Mouse (Mus musculus) CH12F3 (cell line): Measurements from ENCODE around the gene Ppm1m.

Experiments
- in situ Hi-C: fragments of 300-500 bp; cut with MboI; formaldehyde crosslinking; loops from 2 replicates; pipeline ENCODE4 v1.14.3; 2020; ENCODE audit warnings: low sequenced_read_pairs

Gene Ppm1m

GRCm38 (mm10) chr9:106199535-106200272 lies at the start of gene Ppm1m:
TSS of gene Ppm1m (minus strand) at chr9:106199746.
- in situ Hi-C loops, result no loop called here

GRCm38 (mm10) chr9:106242813-106243488 lies 43.4 kb upstream of the Ppm1m start:
- in situ Hi-C loops, result no loop called here

- in situ Hi-C loops, result no loop called here
Observed at GRCm38 (mm10) chr9:106241541-106242164, 42.1 kb upstream of the Ppm1m start.

- in situ Hi-C loops, result no loop called here
Observed at GRCm38 (mm10) chr9:106237878-106238277, 38.3 kb upstream of the Ppm1m start.

GRCm38 (mm10) chr9:106237401-106237800 lies 37.9 kb upstream of the Ppm1m start:
- in situ Hi-C loops, result no loop called here

- in situ Hi-C loops, result no loop called here
Observed at GRCm38 (mm10) chr9:106236818-106237211, 37.3 kb upstream of the Ppm1m start.

- in situ Hi-C loops, result no loop called here
Observed at GRCm38 (mm10) chr9:106236156-106236817, 36.7 kb upstream of the Ppm1m start.

- in situ Hi-C loops, result no loop called here
Observed at GRCm38 (mm10) chr9:106235194-106235830, 35.8 kb upstream of the Ppm1m start.

GRCm38 (mm10) chr9:106233953-106234352 lies 34.4 kb upstream of the Ppm1m start:
- in situ Hi-C loops, result no loop called here

- in situ Hi-C loops, result no loop called here
Observed at GRCm38 (mm10) chr9:106232956-106233355, 33.4 kb upstream of the Ppm1m start.

- in situ Hi-C loops, result no loop called here
Observed at GRCm38 (mm10) chr9:106231816-106232215, 32.3 kb upstream of the Ppm1m start.

- in situ Hi-C loops, result no loop called here
Observed at GRCm38 (mm10) chr9:106231220-106231619, 31.7 kb upstream of the Ppm1m start.

- in situ Hi-C loops, result no loop called here
Observed at GRCm38 (mm10) chr9:106230734-106231106, 31.2 kb upstream of the Ppm1m start.

- in situ Hi-C loops, result no loop called here
Observed at GRCm38 (mm10) chr9:106230051-106230733, 30.6 kb upstream of the Ppm1m start.

GRCm38 (mm10) chr9:106227790-106228429 lies 28.4 kb upstream of the Ppm1m start:
- in situ Hi-C loops, result no loop called here

- in situ Hi-C loops, result no loop called here
Observed at GRCm38 (mm10) chr9:106226151-106226682, 26.7 kb upstream of the Ppm1m start.

GRCm38 (mm10) chr9:106225469-106226150 lies 26.1 kb upstream of the Ppm1m start:
- in situ Hi-C loops, result no loop called here

GRCm38 (mm10) chr9:106222994-106223393 lies 23.4 kb upstream of the Ppm1m start:
- in situ Hi-C loops, result no loop called here

GRCm38 (mm10) chr9:106222261-106222851 lies 22.8 kb upstream of the Ppm1m start, which contains the start of gene Tlr9:
TSS of gene Tlr9 (plus strand) at chr9:106222598.
- in situ Hi-C loops, result no loop called here
